Mouse (Mus musculus) frontal cortex, postnatal 25 days (tissue): ENCODE data around the gene Ripply2.
A peak's percentile ranks its signal among the peaks of the same experiment; 100 is the strongest.
"Not testable (repeated sequence)": the region's sequence is repeated elsewhere in the genome, so short reads cannot be mapped to it uniquely, and the experiment has no call there.

Source experiments
- DNase-seq, 2 experiments: peaks; one replicate each; pipeline ENCODE4 v3.0.0; 2022; ENCODE audit warnings: low spot score in 2 of 2

Gene Ripply2

DNA sequence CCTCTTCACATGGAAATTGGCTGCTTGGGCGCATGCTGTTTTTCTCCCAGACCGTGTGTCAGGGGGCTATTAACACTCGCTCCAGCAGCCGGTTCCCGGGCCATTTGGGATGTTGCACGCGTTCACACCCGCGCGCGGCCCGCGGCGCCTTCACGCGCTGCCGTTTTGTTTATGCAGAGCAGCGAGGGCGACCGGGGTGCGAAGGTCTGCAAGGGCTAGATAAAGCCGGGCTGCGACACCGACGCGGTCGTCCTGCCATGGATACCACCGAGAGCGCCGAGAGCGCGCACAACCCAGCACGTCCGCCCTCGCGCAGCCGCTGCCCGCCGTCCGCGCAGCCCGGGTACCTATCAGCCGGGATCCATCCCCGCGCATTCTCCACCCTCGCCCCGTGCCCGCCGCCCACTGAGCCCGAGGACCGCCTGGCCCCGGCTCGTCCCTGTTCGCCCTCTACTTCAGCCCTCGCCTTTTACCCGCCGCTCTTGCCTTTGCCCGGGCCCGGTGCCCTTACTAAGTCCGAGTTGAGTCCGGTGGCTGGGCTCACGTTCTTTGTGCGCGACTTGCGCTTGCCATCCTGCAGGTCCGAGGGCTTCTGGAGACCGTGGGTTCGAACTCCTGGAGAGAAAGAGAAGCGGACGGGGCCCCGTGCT, at the start of gene Ripply2:
Gene Ripply2, plus strand, starts transcription at position 250 of the 650 bp plus-strand sequence.
- peak; percentile 28 to 38 for DNase-seq

- DNase-seq, result not testable (repeated sequence)
These were observed 42.9 kb upstream of the Ripply2 start for GRCm38 (mm10) chr9:86972471-86972870.

DNA sequence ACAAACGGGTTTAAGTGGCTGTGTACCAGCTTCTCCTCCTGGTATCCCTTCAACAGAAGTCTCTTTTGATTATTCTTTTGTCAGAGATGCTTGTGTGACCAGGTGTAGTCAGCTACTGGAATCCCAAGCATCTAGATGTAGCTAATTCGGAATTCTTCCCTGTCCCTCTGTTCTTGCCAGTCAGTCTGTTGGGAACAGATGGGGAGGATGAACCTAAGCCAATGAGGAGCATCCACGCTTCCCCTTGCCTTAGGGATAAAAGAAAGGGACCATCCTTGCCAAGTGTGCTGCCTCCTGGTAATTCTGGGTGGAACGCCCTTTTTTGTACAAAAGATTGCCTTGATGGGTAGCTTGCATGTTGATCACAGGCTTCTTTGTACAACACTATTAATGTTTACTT, 41.8 kb upstream of the Ripply2 start:
- no peak for DNase-seq

GRCm38 (mm10) chr9:86976896-86977295, 38.4 kb upstream of the Ripply2 start:
- no peak for DNase-seq

- DNase-seq, result no peak
These were observed 37.0 kb upstream of the Ripply2 start for GRCm38 (mm10) chr9:86978257-86978907.

DNA sequence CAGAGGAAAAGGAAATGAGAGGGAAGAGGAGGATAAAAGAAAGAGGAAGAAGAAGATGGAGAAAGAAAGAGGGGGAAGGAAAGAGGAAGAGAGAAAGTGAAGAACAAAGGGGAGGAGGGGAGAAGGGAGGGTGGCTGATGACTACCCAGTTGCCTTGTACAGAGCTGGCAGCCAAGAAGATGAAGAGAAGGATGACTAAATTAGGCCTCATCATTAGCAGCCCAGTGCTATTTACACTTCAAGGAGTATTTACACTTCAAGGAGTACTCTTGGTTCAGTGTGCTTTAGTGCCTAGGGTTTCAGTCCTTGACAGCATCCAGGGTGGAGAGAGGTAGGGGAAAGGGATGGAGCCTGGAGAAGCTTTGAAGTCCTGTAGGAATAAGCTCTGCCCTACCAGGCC, 35.3 kb upstream of the Ripply2 start:
- no peak for DNase-seq

- DNase-seq, result no peak
These were observed 34.4 kb upstream of the Ripply2 start for GRCm38 (mm10) chr9:86980942-86981341.

DNA sequence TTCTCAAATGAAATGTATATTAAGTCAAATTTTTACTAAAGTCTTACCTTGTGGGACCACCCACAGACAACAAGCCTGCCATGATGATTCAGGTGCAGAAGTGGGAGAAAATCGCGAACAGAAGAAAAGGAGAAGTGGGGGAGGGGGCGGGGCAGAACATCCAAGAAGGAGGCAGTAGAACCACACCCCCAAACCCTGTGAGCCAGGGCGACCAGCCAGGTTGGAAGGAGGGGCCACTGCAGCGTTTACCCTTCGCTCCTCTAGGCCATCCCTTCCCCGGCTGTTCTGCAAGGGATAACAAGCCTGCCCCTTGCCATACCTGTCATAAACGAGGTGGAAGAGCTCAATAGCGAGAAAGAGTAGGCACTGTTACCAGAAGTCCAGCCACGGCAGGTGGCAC, 33.8 kb upstream of the Ripply2 start:
- no peak for DNase-seq

DNA sequence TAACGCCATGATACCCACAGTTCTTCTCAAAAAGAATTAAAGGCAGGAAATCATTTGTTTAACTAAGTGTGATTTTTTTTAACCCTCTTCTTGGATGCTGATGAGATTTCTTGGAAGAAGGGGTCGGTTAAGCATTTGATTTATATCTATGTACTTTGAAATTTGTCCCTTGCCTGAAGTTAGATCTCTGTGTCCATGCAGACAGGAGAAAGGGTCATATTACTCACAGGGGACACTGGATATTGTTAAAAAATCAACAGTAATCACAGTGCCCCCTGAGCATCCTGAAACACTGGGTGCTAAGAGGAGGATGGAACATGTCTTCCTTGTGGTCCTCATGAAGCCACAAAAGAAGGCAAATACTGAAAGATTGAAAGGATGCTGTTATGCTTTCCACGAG, 30.8 kb upstream of the Ripply2 start:
- DNase-seq, result no peak

DNA sequence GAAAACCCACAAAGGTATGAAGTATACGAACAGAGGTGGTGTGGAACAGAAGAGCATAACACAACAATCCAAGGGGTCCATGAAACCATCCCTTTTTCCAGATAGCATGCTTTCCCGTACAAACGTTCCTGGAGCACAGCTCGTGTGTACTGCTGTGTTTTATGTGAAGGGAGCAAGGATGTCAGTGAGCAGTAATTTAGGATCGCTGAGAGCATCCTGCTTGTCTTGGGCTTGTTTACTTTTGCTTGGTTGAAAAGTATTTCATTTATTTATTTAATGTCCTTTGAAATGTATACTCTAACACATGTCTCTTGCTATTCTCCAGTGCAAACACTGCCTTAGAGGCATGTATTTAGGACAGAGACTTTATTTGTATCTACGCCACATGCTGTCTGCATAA, 30.2 kb upstream of the Ripply2 start:
- no peak for DNase-seq

DNA sequence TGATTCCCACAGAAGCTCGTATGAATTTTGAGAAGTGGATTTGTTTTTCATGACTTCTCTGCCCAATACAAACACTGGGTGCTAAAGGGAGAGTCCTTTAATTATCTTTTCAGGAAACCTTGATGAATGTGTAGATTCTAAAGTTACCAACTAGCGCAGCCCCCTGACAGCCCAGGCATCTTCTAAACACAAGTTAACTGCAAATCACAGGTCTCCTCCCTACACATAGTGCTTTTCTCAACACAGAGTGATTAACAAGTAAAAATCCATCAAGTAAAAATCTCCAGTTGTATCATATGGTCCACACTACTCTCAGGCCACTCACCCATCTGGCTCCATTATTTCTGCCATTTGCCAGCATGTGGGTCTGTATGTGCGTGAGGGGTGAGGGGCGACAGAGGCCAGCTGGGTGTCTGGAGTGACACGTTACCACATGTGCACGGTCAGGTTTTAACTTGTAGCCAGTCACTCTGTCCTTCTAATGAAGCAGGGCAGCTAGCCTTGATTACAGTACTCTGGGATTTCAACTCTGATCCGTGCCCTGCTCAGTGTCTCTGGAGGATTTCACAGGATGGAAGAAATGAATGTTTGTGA, 28.5 kb upstream of the Ripply2 start:
- DNase-seq, result no peak

DNA sequence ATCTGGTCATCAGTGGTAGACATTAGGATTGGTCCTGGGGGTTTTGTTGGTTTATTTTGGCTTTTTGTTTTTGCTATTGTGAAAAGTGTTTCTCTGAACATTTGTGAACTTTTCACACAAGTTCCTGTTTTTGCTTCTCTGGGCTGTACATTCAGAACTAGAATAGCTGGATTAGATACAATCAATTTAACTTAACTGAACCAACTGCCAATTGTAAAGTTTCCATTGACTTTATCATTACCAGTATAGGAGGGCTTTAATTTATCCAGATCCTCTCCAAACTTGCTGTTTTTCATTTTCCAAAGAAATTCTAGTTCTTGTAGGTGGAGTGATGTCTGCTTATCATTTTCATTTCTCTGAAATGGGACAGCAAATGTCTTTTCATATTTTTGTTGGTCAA, 25.5 kb upstream of the Ripply2 start:
- no peak for DNase-seq

- no peak for DNase-seq
These were observed 23.6 kb upstream of the Ripply2 start for GRCm38 (mm10) chr9:86991758-86992157.

DNA sequence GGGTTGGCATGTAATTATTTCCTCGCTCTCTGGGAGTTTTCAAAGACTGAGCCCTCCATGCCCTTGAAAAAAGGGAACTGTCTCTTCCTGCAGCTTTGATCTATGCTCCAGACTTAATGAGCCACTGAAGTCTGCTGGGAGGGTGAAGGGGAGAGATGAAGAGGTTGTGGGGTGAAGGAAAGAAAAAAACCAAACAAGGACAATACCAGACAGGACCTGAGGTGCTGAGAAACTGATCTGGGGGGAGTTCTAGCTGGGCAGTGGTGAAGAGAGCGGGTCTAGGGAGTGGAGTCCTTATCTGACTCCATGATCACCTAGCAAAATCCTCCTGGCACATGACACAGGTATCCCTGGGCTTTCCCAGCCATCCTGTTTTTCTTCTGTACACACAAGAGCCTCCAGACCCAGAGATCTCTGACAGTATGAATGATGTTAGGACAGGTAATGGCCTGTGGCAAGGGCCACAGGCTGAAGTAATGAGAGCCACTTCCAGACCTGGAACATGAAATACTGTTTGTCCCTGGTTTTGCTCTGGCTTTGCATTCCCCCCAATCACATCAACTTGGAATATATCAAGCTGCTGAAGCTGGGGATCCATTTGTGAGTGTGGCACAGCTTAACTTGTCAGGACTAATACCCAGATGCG, 18.2 kb upstream of the Ripply2 start:
- no peak for DNase-seq

GRCm38 (mm10) chr9:86999956-87000582, 15.3 kb upstream of the Ripply2 start:
- peak in 1 of 2 experiments; percentile 39 for DNase-seq

DNA sequence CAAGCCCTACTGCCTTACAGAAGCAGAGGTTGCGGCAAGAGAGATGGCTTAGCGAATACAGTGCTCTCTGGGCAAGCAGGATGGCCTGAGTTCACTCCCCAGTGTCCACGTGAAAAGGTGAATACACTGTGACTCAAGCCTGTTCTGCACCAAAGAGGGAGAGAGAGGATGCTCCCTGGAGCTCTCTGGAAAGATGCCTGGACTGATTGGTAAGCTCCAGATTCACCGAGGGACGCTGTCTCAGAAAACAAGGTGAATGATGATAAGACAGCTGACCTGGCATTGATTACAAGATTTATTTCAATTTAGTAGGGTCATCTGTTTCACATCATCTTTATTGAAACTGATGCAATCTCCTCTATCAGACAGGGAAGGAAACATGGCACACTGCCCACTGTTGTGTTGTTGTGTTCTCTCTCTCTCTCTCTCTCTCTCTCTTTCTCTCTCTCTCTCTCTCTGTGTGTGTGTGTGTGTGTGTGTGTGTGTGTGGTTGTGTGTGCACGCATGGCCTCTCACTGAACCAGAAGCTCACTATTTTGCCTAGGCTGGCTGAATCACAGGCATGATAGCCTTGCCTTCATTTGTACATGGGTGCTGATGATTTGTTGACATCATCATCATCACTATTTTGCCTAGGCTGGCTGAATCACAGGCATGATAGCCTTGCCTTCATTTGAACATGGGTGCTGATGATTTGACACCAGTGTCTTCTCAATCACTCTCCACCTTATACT, 10.5 kb upstream of the Ripply2 start:
- DNase-seq, result no peak

DNA sequence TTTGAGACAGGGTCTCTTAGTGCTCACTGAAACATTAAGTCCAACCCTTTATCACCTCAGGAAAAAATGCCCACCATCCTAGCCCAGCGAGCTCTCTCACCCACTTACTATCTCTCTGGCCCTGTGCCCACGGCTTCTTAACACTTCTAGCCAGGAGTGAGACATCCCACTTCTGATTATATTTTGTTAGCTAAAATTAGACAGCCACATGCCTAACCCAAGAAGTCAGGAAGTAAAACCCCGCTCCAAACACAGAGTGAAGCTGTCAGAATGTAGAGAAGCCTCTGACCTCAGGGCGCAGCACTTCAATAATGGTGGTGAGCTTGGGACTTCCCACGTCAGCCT, 9.9 kb upstream of the Ripply2 start:
- DNase-seq, result no peak

DNA sequence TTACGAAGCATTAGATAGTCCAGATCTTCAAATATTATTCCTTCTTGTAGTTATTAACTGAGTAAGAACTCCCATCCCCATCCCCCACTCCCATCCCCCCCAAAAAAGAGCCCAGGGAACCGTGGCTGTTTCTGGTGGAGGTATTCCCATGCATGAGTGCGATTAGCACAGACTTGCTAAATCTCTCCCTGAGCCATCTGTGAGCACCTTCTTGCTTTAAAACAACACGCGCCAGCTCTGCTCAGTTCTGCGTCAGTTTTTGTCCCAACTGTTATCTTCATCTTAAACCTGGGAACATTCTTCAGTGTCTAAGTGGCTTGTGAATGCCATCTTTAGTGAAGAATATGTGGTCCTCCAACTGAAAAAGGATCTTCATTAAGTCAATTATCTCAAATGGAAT, 6.8 kb upstream of the Ripply2 start:
- no peak for DNase-seq

DNA sequence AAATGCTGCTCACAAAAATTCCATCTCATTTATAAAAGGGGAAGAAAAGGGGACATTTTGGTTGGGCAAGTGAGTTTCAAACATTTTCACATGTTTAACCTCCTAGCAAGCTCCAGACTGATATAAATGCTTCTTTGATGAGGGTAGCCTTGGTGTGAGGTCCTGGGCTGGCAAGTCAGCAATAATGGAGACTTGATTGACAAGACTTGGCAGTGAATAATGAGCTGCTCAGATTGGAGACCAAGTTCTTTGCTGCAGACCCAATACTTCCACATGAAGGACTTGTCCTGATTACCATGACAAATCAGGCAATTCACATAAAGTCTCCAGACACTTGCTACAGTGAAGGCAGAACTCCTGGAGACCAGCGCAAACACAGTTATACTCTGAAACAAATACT, 6.4 kb upstream of the Ripply2 start:
- DNase-seq, result no peak

GRCm38 (mm10) chr9:87015938-87016294, 579 bp downstream of the Ripply2 start:
- no peak for DNase-seq

- peak; percentile 83 to 94 for DNase-seq
These were observed 6.6 kb downstream of the Ripply2 start, which contains the start of gene Cyb5r4 for GRCm38 (mm10) chr9:87021778-87022523. TSS of gene Cyb5r4 (plus strand) at chr9:87022014.
